Mouse (Mus musculus): ENCODE measurements around the gene Snap91. TPM values are rescaled to one million over a fixed set of nuclear protein-coding genes. Genes with fewer than 3 reads are reported as not detected.

Snap91 gene
- polyA plus RNA-seq, 1 experiment from 2014 or later = 0.45 TPM

DNA sequence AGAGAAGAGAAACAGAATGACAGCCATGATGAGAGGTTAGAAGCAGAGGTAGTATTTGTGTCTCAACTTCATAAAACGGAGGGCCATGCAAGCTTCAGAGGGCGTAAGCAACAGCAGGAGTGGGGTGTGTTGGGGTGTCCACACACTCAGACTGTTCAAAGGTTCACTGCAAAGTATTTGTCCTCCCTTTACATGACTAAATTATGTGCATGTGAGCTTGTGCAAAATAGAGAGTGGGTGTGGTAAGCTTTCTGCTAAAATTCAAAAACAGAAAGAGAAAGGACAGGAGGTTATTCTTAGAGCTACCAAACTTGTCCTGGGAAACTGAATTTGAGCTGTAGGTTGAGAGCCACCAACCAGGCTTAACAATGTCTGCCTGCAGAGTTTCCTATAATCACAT is 97.6 kb downstream of the Snap91 start:
- Histone ChIP-seq H3K27me3 (replicated peaks; ENCODE audit: insufficient read depth, low read length) (no peaks in the 10 kb centered on the region), H3K9me3 (ENCODE audit: low read length) (no peaks in the 10 kb centered on the region), H3K4me2 (replicated peaks; ENCODE audit: low read depth, low read length) (no peak overlapping the region), H3K27ac (ENCODE audit: low read length) (no peak overlapping the region), H3K4me1 (ENCODE audit: insufficient read depth, low read depth, low read length) (no peaks in the 10 kb centered on the region), H3K4me3 (ENCODE audit: low read depth, low read length) (no peak overlapping the region), H3K36me3 (ENCODE audit: insufficient read depth, low read length) (no peaks in the 10 kb centered on the region), H3K9ac (replicated peaks; ENCODE audit: low read depth) (no peak overlapping the region)
- ATAC-seq (no peak), DNase-seq (ENCODE audit: low spot score) (no peak)
- TF ChIP-seq CTCF (IDR thresholded peaks at IDR 0.05) (no peak), EP300 (IDR thresholded peaks at IDR 0.05) (no peak)
- WGBS = 88% methylated on average over 2 of the region's 2 CpGs

DNA sequence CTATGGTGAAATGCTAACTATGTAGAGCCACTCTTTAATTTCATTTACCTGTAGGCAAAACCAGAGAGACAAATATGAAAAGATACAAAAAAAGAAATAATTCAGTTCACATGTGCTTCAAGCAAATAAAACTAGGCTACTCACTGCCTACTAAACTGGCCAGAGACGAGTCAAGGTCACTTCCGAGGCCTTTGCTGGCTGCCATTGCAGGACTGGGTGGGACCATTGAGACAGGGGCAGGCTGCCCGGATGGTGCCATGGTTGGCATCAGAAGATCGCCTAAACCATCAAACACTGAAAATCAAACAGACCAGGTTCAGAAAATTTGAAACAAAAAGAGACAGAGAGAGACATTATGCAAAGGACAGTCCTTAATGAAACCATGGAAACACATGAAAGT is 99.0 kb downstream of the Snap91 start:
- Histone ChIP-seq H3K27me3 (replicated peaks; ENCODE audit: insufficient read depth, low read length) (no peaks in the 10 kb centered on the region), H3K27ac (ENCODE audit: low read length) (no peak overlapping the region), H3K4me1 (ENCODE audit: insufficient read depth, low read depth, low read length) (no peaks in the 10 kb centered on the region), H3K36me3 (ENCODE audit: insufficient read depth, low read length) (no peaks in the 10 kb centered on the region), H3K4me2 (replicated peaks; ENCODE audit: low read depth, low read length) (no peak overlapping the region), H3K9ac (replicated peaks; ENCODE audit: low read depth) (no peak overlapping the region), H3K4me3 (ENCODE audit: low read depth, low read length) (no peak overlapping the region), H3K9me3 (ENCODE audit: low read length) (no peaks in the 10 kb centered on the region)
- ATAC-seq (no peak), DNase-seq (ENCODE audit: low spot score) (no peak)
- 88% methylated on average over 4 of the region's 4 CpGs for WGBS
- TF ChIP-seq EP300 (IDR thresholded peaks at IDR 0.05) = no peak
- TF ChIP-seq CTCF (IDR thresholded peaks at IDR 0.05) = no peak

- Histone ChIP-seq H3K4me1 (ENCODE audit: insufficient read depth, low read depth, low read length) (no peaks in the 10 kb centered on the region), H3K27me3 (replicated peaks; ENCODE audit: insufficient read depth, low read length) (no peaks in the 10 kb centered on the region), H3K4me2 (replicated peaks; ENCODE audit: low read depth, low read length) (no peak overlapping the region), H3K36me3 (ENCODE audit: insufficient read depth, low read length) (no peaks in the 10 kb centered on the region), H3K4me3 (ENCODE audit: low read depth, low read length) (no peak overlapping the region), H3K27ac (ENCODE audit: low read length) (no peak overlapping the region), H3K9me3 (ENCODE audit: low read length) (no peaks in the 10 kb centered on the region), H3K9ac (replicated peaks; ENCODE audit: low read depth) (no peak overlapping the region)
- DNase-seq (ENCODE audit: low spot score) (no peak), ATAC-seq (no peak)
- WGBS = 57% methylated on average over 4 of the region's 4 CpGs
- TF ChIP-seq EP300 (IDR thresholded peaks at IDR 0.05) (no peak), CTCF (IDR thresholded peaks at IDR 0.05) (no peak)
Measured at GRCm38 (mm10) chr9:86778212-86778611, 102.2 kb downstream of the Snap91 start.

- H3K27me3 ChIP-seq (replicated peaks; ENCODE audit: insufficient read depth, low read length) = no peaks in the 10 kb centered on the region
- 33% methylated on average over 7 of the region's 7 CpGs for WGBS
- no peak for DNase-seq (ENCODE audit: low spot score)
- H3K9me3 ChIP-seq (ENCODE audit: low read length) = no peaks in the 10 kb centered on the region
- no peak overlapping the region for H3K9ac ChIP-seq (replicated peaks; ENCODE audit: low read depth)
- H3K4me3 ChIP-seq (ENCODE audit: low read depth, low read length) = no peak overlapping the region
- no peaks in the 10 kb centered on the region for H3K36me3 ChIP-seq (ENCODE audit: insufficient read depth, low read length)
- no peak overlapping the region for H3K4me2 ChIP-seq (replicated peaks; ENCODE audit: low read depth, low read length)
- H3K27ac ChIP-seq (ENCODE audit: low read length) = no peak overlapping the region
- no peak for ATAC-seq
- no peaks in the 10 kb centered on the region for H3K4me1 ChIP-seq (ENCODE audit: insufficient read depth, low read depth, low read length)
- no peak for TF ChIP-seq CTCF (IDR thresholded peaks at IDR 0.05)
- TF ChIP-seq EP300 (IDR thresholded peaks at IDR 0.05) = no peak
Measured at GRCm38 (mm10) chr9:86777309-86777708, 103.1 kb downstream of the Snap91 start.

- ATAC-seq = no peak
Measured at GRCm38 (mm10) chr9:86775374-86775773, 105.1 kb downstream of the Snap91 start.

GRCm38 (mm10) chr9:86773996-86774395 is 106.5 kb downstream of the Snap91 start:
- DNase-seq (ENCODE audit: low spot score) (no peak), ATAC-seq (no peak)
- Histone ChIP-seq H3K4me1 (ENCODE audit: insufficient read depth, low read depth, low read length) (no peaks in the 10 kb centered on the region), H3K9me3 (ENCODE audit: low read length) (no peaks in the 10 kb centered on the region), H3K4me2 (replicated peaks; ENCODE audit: low read depth, low read length) (no peak overlapping the region), H3K36me3 (ENCODE audit: insufficient read depth, low read length) (no peaks in the 10 kb centered on the region), H3K27me3 (replicated peaks; ENCODE audit: insufficient read depth, low read length) (no peaks in the 10 kb centered on the region), H3K27ac (ENCODE audit: low read length) (no peak overlapping the region), H3K9ac (replicated peaks; ENCODE audit: low read depth) (no peak overlapping the region), H3K4me3 (ENCODE audit: low read depth, low read length) (no peak overlapping the region)
- WGBS = 62% methylated on average over 8 of the region's 8 CpGs
- TF ChIP-seq EP300 (IDR thresholded peaks at IDR 0.05) = no peak
- TF ChIP-seq CTCF (IDR thresholded peaks at IDR 0.05) = no peak

More at GRCm38 (mm10) chr9:86775374-86775773, 105.1 kb downstream of the Snap91 start:
- Histone ChIP-seq H3K36me3 (ENCODE audit: insufficient read depth, low read length) (no peaks in the 10 kb centered on the region), H3K9ac (replicated peaks; ENCODE audit: low read depth) (no peak overlapping the region), H3K27ac (ENCODE audit: low read length) (no peak overlapping the region), H3K4me1 (ENCODE audit: insufficient read depth, low read depth, low read length) (no peaks in the 10 kb centered on the region), H3K4me2 (replicated peaks; ENCODE audit: low read depth, low read length) (no peak overlapping the region), H3K4me3 (ENCODE audit: low read depth, low read length) (no peak overlapping the region), H3K27me3 (replicated peaks; ENCODE audit: insufficient read depth, low read length) (no peaks in the 10 kb centered on the region), H3K9me3 (ENCODE audit: low read length) (no peaks in the 10 kb centered on the region)
- no peak for DNase-seq (ENCODE audit: low spot score)
- WGBS = 88% methylated on average over 6 of the region's 6 CpGs
- TF ChIP-seq EP300 (IDR thresholded peaks at IDR 0.05) = no peak
- TF ChIP-seq CTCF (IDR thresholded peaks at IDR 0.05) = no peak

DNA sequence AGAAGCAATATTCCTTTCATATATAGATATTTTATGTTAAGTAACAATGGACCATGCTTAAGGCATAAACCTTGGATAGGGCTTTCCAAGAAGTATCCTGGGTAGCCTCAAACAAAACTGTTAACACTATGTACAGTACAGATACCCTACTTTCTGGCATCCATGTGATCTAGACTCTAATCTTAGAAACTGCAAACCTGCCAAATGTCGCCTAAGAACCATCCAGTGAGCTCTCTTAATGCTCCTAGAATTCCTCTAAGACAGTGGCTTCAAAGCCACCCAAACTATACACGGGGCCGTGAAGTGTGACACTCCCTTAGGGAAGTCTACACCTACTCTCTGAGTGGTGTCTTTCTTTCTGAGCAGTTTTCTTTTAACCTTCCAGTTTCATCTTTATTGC is 107.6 kb downstream of the Snap91 start:
- ATAC-seq = no peak
- no peak for DNase-seq (ENCODE audit: low spot score)
- 85% methylated on average over 3 of the region's 3 CpGs for WGBS
- Histone ChIP-seq H3K27me3 (replicated peaks; ENCODE audit: insufficient read depth, low read length) (no peaks in the 10 kb centered on the region), H3K9me3 (ENCODE audit: low read length) (no peaks in the 10 kb centered on the region), H3K27ac (ENCODE audit: low read length) (no peak overlapping the region), H3K4me1 (ENCODE audit: insufficient read depth, low read depth, low read length) (no peaks in the 10 kb centered on the region), H3K9ac (replicated peaks; ENCODE audit: low read depth) (no peak overlapping the region), H3K36me3 (ENCODE audit: insufficient read depth, low read length) (no peaks in the 10 kb centered on the region), H3K4me2 (replicated peaks; ENCODE audit: low read depth, low read length) (no peak overlapping the region), H3K4me3 (ENCODE audit: low read depth, low read length) (no peak overlapping the region)
- TF ChIP-seq EP300 (IDR thresholded peaks at IDR 0.05) (no peak), CTCF (IDR thresholded peaks at IDR 0.05) (no peak)

All from lung, postnatal 0 days (tissue).